Mouse (Mus musculus): Measurements from ENCODE around the gene Cux1.

The Cux1 gene

GRCm38 (mm10) chr5:136566812-136567175 is 496 bp downstream of the Cux1 start:
- in situ Hi-C loops (cut with MboI, MseI) = no loop called here

GRCm38 (mm10) chr5:136566001-136566811 is 1.1 kb downstream of the Cux1 start:
- in situ Hi-C loops (cut with MboI, MseI) = no loop called here

- in situ Hi-C loops (cut with MboI, MseI) = no loop called here
Measured at GRCm38 (mm10) chr5:136565311-136565811, 1.9 kb downstream of the Cux1 start.

- in situ Hi-C loops (cut with MboI, MseI) = no loop called here
Measured at GRCm38 (mm10) chr5:136564613-136565299, 2.5 kb downstream of the Cux1 start.

GRCm38 (mm10) chr5:136563996-136564395 is 3.3 kb downstream of the Cux1 start:
- in situ Hi-C loops (cut with MboI, MseI) = no loop called here

- in situ Hi-C loops (cut with MboI, MseI) = no loop called here
Measured at GRCm38 (mm10) chr5:136563104-136563503, 4.2 kb downstream of the Cux1 start.

- in situ Hi-C loops (cut with MboI, MseI) = no loop called here
Measured at GRCm38 (mm10) chr5:136562212-136562611, 5.1 kb downstream of the Cux1 start.

- in situ Hi-C loops (cut with MboI, MseI) = no loop called here
Measured at GRCm38 (mm10) chr5:136561641-136562040, 5.6 kb downstream of the Cux1 start.

- in situ Hi-C loops (cut with MboI, MseI) = no loop called here
Measured at GRCm38 (mm10) chr5:136560656-136561055, 6.6 kb downstream of the Cux1 start.

GRCm38 (mm10) chr5:136557446-136557845 is 9.8 kb downstream of the Cux1 start:
- in situ Hi-C loops (cut with MboI, MseI) = no loop called here

GRCm38 (mm10) chr5:136556328-136557262 is 10.7 kb downstream of the Cux1 start:
- in situ Hi-C loops (cut with MboI, MseI) = no loop called here

- in situ Hi-C loops (cut with MboI, MseI) = no loop called here
Measured at GRCm38 (mm10) chr5:136555703-136556102, 11.6 kb downstream of the Cux1 start.

- in situ Hi-C loops (cut with MboI, MseI) = no loop called here
Measured at GRCm38 (mm10) chr5:136552832-136553231, 14.5 kb downstream of the Cux1 start.

GRCm38 (mm10) chr5:136552093-136552492 is 15.2 kb downstream of the Cux1 start:
- in situ Hi-C loops (cut with MboI, MseI) = no loop called here

- in situ Hi-C loops (cut with MboI, MseI) = no loop called here
Measured at GRCm38 (mm10) chr5:136551571-136551970, 15.7 kb downstream of the Cux1 start.

- in situ Hi-C loops (cut with MboI, MseI) = no loop called here
Measured at GRCm38 (mm10) chr5:136550726-136551125, 16.6 kb downstream of the Cux1 start.

GRCm38 (mm10) chr5:136548776-136549175 is 18.5 kb downstream of the Cux1 start:
- in situ Hi-C loops (cut with MboI, MseI) = no loop called here

GRCm38 (mm10) chr5:136545061-136545460 is 22.2 kb downstream of the Cux1 start:
- in situ Hi-C loops (cut with MboI, MseI) = no loop called here

- in situ Hi-C loops (cut with MboI, MseI) = no loop called here
Measured at GRCm38 (mm10) chr5:136543171-136543570, 24.1 kb downstream of the Cux1 start.

- in situ Hi-C loops (cut with MboI, MseI) = no loop called here
Measured at GRCm38 (mm10) chr5:136540952-136541351, 26.3 kb downstream of the Cux1 start.

- in situ Hi-C loops (cut with MboI, MseI) = no loop called here
Measured at GRCm38 (mm10) chr5:136540055-136540838, 27.0 kb downstream of the Cux1 start.

Measured in T-helper 1 cell (primary cell).